In genomic region chr6:149032198-149032597, GRCm38 (mm10) we compare ENCODE assay signal across 17 mouse cellular contexts.
"Had no signal": no experiment of that assay in that cellular context is flagged by ENCODE, and none has a peak within 500 bp of the region (broad histone marks: within the 10 kb centered on the region; RNA-seq: fewer than 3 reads in every experiment).

No protein-coding gene starts in this region.

- DNase-seq: gastrocnemius, postnatal 14 days; gastrocnemius, postnatal 36 days; heart, adult 11 months; heart, adult 2 months; heart, postnatal 14 days; heart, postnatal 36 days; kidney, adult 11 months; kidney, adult 2 months; kidney, adult 9 months; kidney, postnatal 14 days; kidney, postnatal 36 days; layer of hippocampus, adult 9-11 months; layer of hippocampus, postnatal 36 days; liver; liver, embryonic 13.5 days had no signal

- ATAC-seq: hindbrain, postnatal 0 days; intestine, embryonic 16.5 days had no signal
